Mouse (Mus musculus): ENCODE results near the gene Krtap3-1.

DNA sequence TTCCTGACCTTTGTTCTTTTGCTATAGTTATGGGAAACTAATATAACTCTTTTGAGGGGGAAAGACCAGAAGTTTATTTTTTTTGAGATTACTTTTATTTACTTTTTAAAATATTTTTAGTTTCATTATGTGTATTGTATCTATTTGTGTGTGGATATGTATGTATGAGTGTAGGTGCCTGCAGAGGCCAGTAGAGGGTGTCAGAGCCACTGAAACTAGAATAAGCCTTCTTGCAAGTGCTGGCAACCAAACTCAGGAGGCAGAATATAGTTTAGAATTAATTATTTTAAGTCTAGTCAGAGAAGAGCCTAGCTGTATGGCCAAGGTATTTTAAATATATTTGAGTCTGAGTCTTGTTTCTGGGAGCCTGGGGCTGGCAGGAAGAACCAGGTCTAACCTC lies 18.5 kb downstream of the Krtap3-1 start:
- TF ChIP-seq CTCF (IDR thresholded peaks at IDR 0.05; ENCODE audit: low read depth) (no peak), EP300 (IDR thresholded peaks at IDR 0.05; ENCODE audit: low read depth) (no peak)

Data from heart, postnatal 0 days (tissue).